Mouse (Mus musculus) stomach, embryonic 15.5 days (tissue): ENCODE data around the gene Pik3ip1. TPM values are rescaled to one million over a fixed set of nuclear protein-coding genes. Genes with fewer than 3 reads are reported as not detected.

Experiments
- ATAC-seq: fragments of 200-750 bp; cut with Nextera tagmentation; 2 replicates; pipeline ENCODE4 v1.8.0; 2017; ENCODE audit warnings: low read depth, moderate number of reproducible peaks, moderate TSS enrichment; ENCODE audit not compliant: insufficient read depth, low FRiP score
- H3K27ac ChIP-seq: fragments of 300-500 bp; sonication (generic); 2 replicates; pipeline ENCODE4 v1.5.1; 2015; ENCODE audit warnings: mild to moderate bottlenecking, inconsistent platforms
- H3K27me3 ChIP-seq: fragments of 300-500 bp; sonication (generic); replicated peaks from 2 replicates; pipeline ENCODE4 v1.6.1; 2015; ENCODE audit warnings: inconsistent platforms
- H3K36me3 ChIP-seq: fragments of 300-500 bp; sonication (generic); 2 replicates; pipeline ENCODE4 v1.6.1; 2015; ENCODE audit warnings: inconsistent platforms
- H3K4me1 ChIP-seq: fragments of 300-500 bp; sonication (generic); 2 replicates; pipeline ENCODE4 v1.6.1; 2015; ENCODE audit warnings: inconsistent platforms
- H3K4me2 ChIP-seq: fragments of 300-500 bp; sonication (generic); 2 replicates; pipeline ENCODE4 v1.6.1; 2015; ENCODE audit warnings: mild to moderate bottlenecking, inconsistent platforms
- H3K4me3 ChIP-seq: fragments of 300-500 bp; sonication (generic); replicated peaks from 2 replicates; pipeline ENCODE4 v1.5.1; 2015; ENCODE audit warnings: inconsistent platforms
- H3K9ac ChIP-seq: fragments of 300-500 bp; sonication (generic); 2 replicates; pipeline ENCODE4 v1.6.1; 2015; ENCODE audit warnings: inconsistent platforms
- H3K9me3 ChIP-seq: fragments of 300-500 bp; sonication (generic); 2 replicates; pipeline ENCODE4 v1.6.1; 2016; ENCODE audit warnings: inconsistent platforms
- WGBS: fragments of 180-500 bp; shearing (Covaris S2); methylation state at CpG from one replicate; pipeline ENCODE4 v1.1.7; 2015; 5-methylcytosine and 5-hydroxymethylcytosine counted together
- polyA plus RNA-seq: library from polyadenylated mRNA; unstranded; fragments of >200 nt; fragmentation: Nextera tagmentation; extraction: Ambion mirVana; gene quantifications from 2 replicates; pipeline ENCODE4 v1.2.1, GENCODE M21; 2015

The Pik3ip1 gene
- polyA plus RNA-seq, 1 experiment from 2014 or later, result 10.6 TPM

- Histone ChIP-seq H3K27me3 (no peaks in the 10 kb centered on the region), H3K4me1 (no peaks in the 10 kb centered on the region), H3K4me3 (no peak overlapping the region), H3K36me3 (peaks cover 64% of the 10 kb centered on the region), H3K9ac (no peak overlapping the region), H3K4me2 (no peak overlapping the region), H3K27ac (no peak overlapping the region), H3K9me3 (no peaks in the 10 kb centered on the region)
- no peak for ATAC-seq
- 93% methylated on average over 3 of the region's 3 CpGs for WGBS
Measured at GRCm38 (mm10) chr11:3307875-3308274, 22.3 kb upstream of the Pik3ip1 start.

GRCm38 (mm10) chr11:3309884-3310283 lies 20.3 kb upstream of the Pik3ip1 start:
- ATAC-seq, result no peak
- H3K27ac ChIP-seq, result no peak overlapping the region
- 92% methylated on average over 4 of the region's 4 CpGs for WGBS
- H3K4me2 ChIP-seq, result no peak overlapping the region
- peaks cover 55% of the 10 kb centered on the region for H3K36me3 ChIP-seq
- H3K4me1 ChIP-seq, result no peaks in the 10 kb centered on the region
- no peaks in the 10 kb centered on the region for H3K27me3 ChIP-seq
- H3K9me3 ChIP-seq, result no peaks in the 10 kb centered on the region
- no peak overlapping the region for H3K9ac ChIP-seq
- H3K4me3 ChIP-seq, result no peak overlapping the region

GRCm38 (mm10) chr11:3310789-3311585 lies 19.2 kb upstream of the Pik3ip1 start:
- H3K4me2 ChIP-seq, result no peak overlapping the region
- H3K36me3 ChIP-seq, result peaks cover 45% of the 10 kb centered on the region
- ATAC-seq, result no peak
- no peak overlapping the region for H3K4me3 ChIP-seq
- no peak overlapping the region for H3K27ac ChIP-seq
- 83% methylated on average over 10 of the region's 10 CpGs for WGBS
- no peaks in the 10 kb centered on the region for H3K9me3 ChIP-seq
- no peaks in the 10 kb centered on the region for H3K27me3 ChIP-seq
- no peaks in the 10 kb centered on the region for H3K4me1 ChIP-seq
- no peak overlapping the region for H3K9ac ChIP-seq

GRCm38 (mm10) chr11:3311586-3312347 lies 18.4 kb upstream of the Pik3ip1 start:
- WGBS, result 75% methylated on average over 10 of the region's 10 CpGs
- no peak overlapping the region for H3K9ac ChIP-seq
- no peak for ATAC-seq
- no peaks in the 10 kb centered on the region for H3K9me3 ChIP-seq
- H3K36me3 ChIP-seq, result peaks cover 37% of the 10 kb centered on the region
- no peaks in the 10 kb centered on the region for H3K4me1 ChIP-seq
- H3K27ac ChIP-seq, result no peak overlapping the region
- no peaks in the 10 kb centered on the region for H3K27me3 ChIP-seq
- H3K4me2 ChIP-seq, result no peak overlapping the region
- no peak overlapping the region for H3K4me3 ChIP-seq

GRCm38 (mm10) chr11:3313294-3313693 lies 16.9 kb upstream of the Pik3ip1 start:
- no peaks in the 10 kb centered on the region for H3K9me3 ChIP-seq
- peaks cover 23% of the 10 kb centered on the region; the same call in 1 of the 2 replicates for H3K36me3 ChIP-seq
- ATAC-seq, result no peak
- no peak overlapping the region for H3K9ac ChIP-seq
- no peak overlapping the region for H3K27ac ChIP-seq
- 84% methylated on average over 1 of the region's 1 CpGs for WGBS
- H3K4me2 ChIP-seq, result no peak overlapping the region
- no peak overlapping the region for H3K4me3 ChIP-seq
- no peaks in the 10 kb centered on the region for H3K27me3 ChIP-seq
- H3K4me1 ChIP-seq, result no peaks in the 10 kb centered on the region

GRCm38 (mm10) chr11:3314148-3314547 lies 16.1 kb upstream of the Pik3ip1 start:
- peak; percentile 65 for ATAC-seq
- Histone ChIP-seq H3K4me3 (no peak overlapping the region), H3K9me3 (no peaks in the 10 kb centered on the region), H3K27me3 (no peaks in the 10 kb centered on the region), H3K36me3 (peaks cover 16% of the 10 kb centered on the region; the same call in 1 of the 2 replicates), H3K27ac (no peak overlapping the region), H3K4me1 (no peaks in the 10 kb centered on the region), H3K9ac (no peak overlapping the region), H3K4me2 (no peak overlapping the region)
- 22% methylated on average over 2 of the region's 2 CpGs for WGBS

GRCm38 (mm10) chr11:3318286-3318685 lies 11.9 kb upstream of the Pik3ip1 start:
- ATAC-seq, result no peak
- H3K27ac ChIP-seq, result no peak overlapping the region
- H3K9ac ChIP-seq, result no peak overlapping the region
- H3K36me3 ChIP-seq, result no peaks in the 10 kb centered on the region
- no peaks in the 10 kb centered on the region for H3K4me1 ChIP-seq
- H3K4me2 ChIP-seq, result no peak overlapping the region
- 81% methylated on average over 3 of the region's 3 CpGs for WGBS
- no peak overlapping the region for H3K4me3 ChIP-seq
- no peaks in the 10 kb centered on the region for H3K9me3 ChIP-seq
- H3K27me3 ChIP-seq, result no peaks in the 10 kb centered on the region

GRCm38 (mm10) chr11:3328271-3328670 lies 1.9 kb upstream of the Pik3ip1 start:
- 73% methylated on average over 5 of the region's 5 CpGs for WGBS
- no peak overlapping the region for H3K9ac ChIP-seq
- H3K4me1 ChIP-seq, result peaks cover 11% of the 10 kb centered on the region
- no peaks in the 10 kb centered on the region for H3K9me3 ChIP-seq
- no peak for ATAC-seq
- H3K4me3 ChIP-seq, result no peak overlapping the region
- no peak overlapping the region for H3K27ac ChIP-seq
- no peaks in the 10 kb centered on the region for H3K36me3 ChIP-seq
- no peak overlapping the region for H3K4me2 ChIP-seq
- no peaks in the 10 kb centered on the region; the same call in 1 of the 2 replicates for H3K27me3 ChIP-seq

GRCm38 (mm10) chr11:3328806-3329775 lies 1.1 kb upstream of the Pik3ip1 start:
- H3K27me3 ChIP-seq, result no peaks in the 10 kb centered on the region; the same call in 1 of the 2 replicates
- H3K9ac ChIP-seq, result no peak overlapping the region
- WGBS, result 74% methylated on average over 11 of the region's 11 CpGs
- ATAC-seq, result no peak
- H3K27ac ChIP-seq, result no peak overlapping the region
- no peaks in the 10 kb centered on the region for H3K9me3 ChIP-seq
- peaks cover 11% of the 10 kb centered on the region for H3K4me1 ChIP-seq
- H3K4me3 ChIP-seq, result no peak overlapping the region
- no peaks in the 10 kb centered on the region for H3K36me3 ChIP-seq
- no peak overlapping the region for H3K4me2 ChIP-seq

GRCm38 (mm10) chr11:3330566-3330965 lies 365 bp downstream of the Pik3ip1 start:
- WGBS, result 0% methylated on average over 9 of the region's 9 CpGs
- Histone ChIP-seq H3K9me3 (no peaks in the 10 kb centered on the region), H3K27ac (peak overlapping the region; percentile 74), H3K4me3 (peak overlapping the region; percentile 51), H3K9ac (peak overlapping the region; percentile 10; the same call in 1 of the 2 replicates), H3K36me3 (no peaks in the 10 kb centered on the region), H3K4me1 (peaks cover 20% of the 10 kb centered on the region), H3K27me3 (no peaks in the 10 kb centered on the region; the same call in 1 of the 2 replicates), H3K4me2 (peak overlapping the region; percentile 97)
- ATAC-seq, result 0 out of 2 replicates have a peak, but pooled peaks have one; percentile 11

- peak overlapping the region; percentile 74 for H3K27ac ChIP-seq
- 3% methylated on average over 14 of the region's 14 CpGs for WGBS
- ATAC-seq, result no peak
- H3K4me3 ChIP-seq, result peak overlapping the region; percentile 51
- no peaks in the 10 kb centered on the region; the same call in 1 of the 2 replicates for H3K27me3 ChIP-seq
- H3K36me3 ChIP-seq, result no peaks in the 10 kb centered on the region
- H3K4me2 ChIP-seq, result peak overlapping the region; percentile 97
- H3K9me3 ChIP-seq, result no peaks in the 10 kb centered on the region
- H3K4me1 ChIP-seq, result peaks cover 25% of the 10 kb centered on the region
- peak overlapping the region; percentile 10; the same call in 1 of the 2 replicates for H3K9ac ChIP-seq
Measured at GRCm38 (mm10) chr11:3330991-3331750, 970 bp downstream of the Pik3ip1 start.
